Comparison of ENCODE assay signal across 19 mouse cellular contexts in genomic region chr2:172663681-172664080, GRCm38 (mm10).
A peak's percentile ranks its signal among the peaks of the same experiment; 100 is the strongest.
DNase-seq lines count a peak whose midpoint lies in the region; ATAC-seq and TF ChIP-seq lines count a peak whose summit lies in the region.
"Had no signal": no experiment of that assay in that cellular context is flagged by ENCODE, and none has a peak within 500 bp of the region (broad histone marks: within the 10 kb centered on the region; RNA-seq: fewer than 3 reads in every experiment).

No protein-coding gene starts in this region.

- H3K9me3 ChIP-seq in forebrain, embryonic 10.5 days: peaks cover 6% of the 10 kb centered on the region; the same call in 1 of the 2 replicates
- no peaks in the 10 kb centered on the region for H3K9me3 ChIP-seq in forebrain, postnatal 0 days (ENCODE audit: low read length)
- H3K9me3 ChIP-seq in neural tube, embryonic 11.5 days (ENCODE audit: control insufficient read depth, low read length): no peaks in the 10 kb centered on the region; the same call in 1 of the 2 replicates
- no peaks in the 10 kb centered on the region for H3K9me3 ChIP-seq in limb, embryonic 11.5 days (ENCODE audit: control insufficient read depth, low read length)
- H3K9me3 ChIP-seq: embryonic facial prominence, embryonic 12.5 days; limb, embryonic 15.5 days had no signal

- TF ChIP-seq CTCF in forebrain, postnatal 0 days (IDR thresholded peaks at IDR 0.05; ENCODE audit: low read depth): no peak

- no peak overlapping the region for H3K4me2 ChIP-seq in forebrain, postnatal 0 days (ENCODE audit: low read depth)
- 0 out of 2 replicates have a peak overlapping the region, but pooled peaks have one; percentile 17 for H3K4me2 ChIP-seq in neural tube, embryonic 11.5 days (ENCODE audit: low read depth)
- peak overlapping the region; percentile 28 for H3K4me2 ChIP-seq in limb, embryonic 11.5 days (ENCODE audit: low read depth, severe bottlenecking)
- H3K4me2 ChIP-seq: embryonic facial prominence, embryonic 12.5 days; limb, embryonic 15.5 days had no signal

- WGBS in forebrain, embryonic 10.5 days: 6% methylated on average over 6 of the region's 6 CpGs
- 9% methylated on average over 6 of the region's 6 CpGs for WGBS in forebrain, postnatal 0 days
- 2% methylated on average over 6 of the region's 6 CpGs for WGBS in neural tube, embryonic 11.5 days
- 1% methylated on average over 6 of the region's 6 CpGs for WGBS in limb, embryonic 11.5 days

- H3K9ac ChIP-seq in forebrain, postnatal 0 days: no peak overlapping the region
- H3K9ac ChIP-seq in neural tube, embryonic 11.5 days (ENCODE audit: low read length): no peak overlapping the region
- H3K9ac ChIP-seq in limb, embryonic 11.5 days (ENCODE audit: low read length): no peak overlapping the region
- H3K9ac ChIP-seq: embryonic facial prominence, embryonic 12.5 days; limb, embryonic 15.5 days had no signal

- ATAC-seq in forebrain, postnatal 0 days: no peak
- ATAC-seq in neural tube, embryonic 11.5 days (ENCODE audit: insufficient read depth, low FRiP score, low TSS enrichment): peak; percentile 48; the same call in 1 of the 2 replicates
- ATAC-seq in limb, embryonic 11.5 days (ENCODE audit: insufficient number of reproducible peaks, low FRiP score, low TSS enrichment, low read depth): no peak
- ATAC-seq in granulocyte monocyte progenitor cell, adult 5-6 weeks (replicated peaks; ENCODE audit: poor library complexity, severe bottlenecking): no peak
- ATAC-seq: Patski had no signal

- peaks cover 51% of the 10 kb centered on the region for H3K27me3 ChIP-seq in forebrain, embryonic 10.5 days (ENCODE audit: poor library complexity, severe bottlenecking)
- no peaks in the 10 kb centered on the region for H3K27me3 ChIP-seq in forebrain, postnatal 0 days (ENCODE audit: insufficient read depth, low read length)
- H3K27me3 ChIP-seq in neural tube, embryonic 11.5 days (ENCODE audit: control insufficient read depth, insufficient read depth, low read length): peaks cover 22% of the 10 kb centered on the region
- H3K27me3 ChIP-seq in limb, embryonic 11.5 days (ENCODE audit: control insufficient read depth, insufficient read depth, low read length): no peaks in the 10 kb centered on the region
- H3K27me3 ChIP-seq: Patski had no signal

- H3K36me3 ChIP-seq in forebrain, embryonic 10.5 days (replicated peaks): no peaks in the 10 kb centered on the region
- H3K36me3 ChIP-seq in forebrain, postnatal 0 days (ENCODE audit: insufficient read depth): no peaks in the 10 kb centered on the region
- H3K36me3 ChIP-seq in neural tube, embryonic 11.5 days (ENCODE audit: control insufficient read depth, insufficient read depth, low read length): no peaks in the 10 kb centered on the region
- H3K36me3 ChIP-seq in limb, embryonic 11.5 days (ENCODE audit: control insufficient read depth, insufficient read depth, low read length): no peaks in the 10 kb centered on the region
- H3K36me3 ChIP-seq: embryonic facial prominence, embryonic 12.5 days; limb, embryonic 15.5 days had no signal

- peak overlapping the region; percentile 80 for H3K27ac ChIP-seq in forebrain, embryonic 10.5 days
- no peak overlapping the region for H3K27ac ChIP-seq in forebrain, postnatal 0 days (ENCODE audit: low read depth, low read length)
- no peak overlapping the region for H3K27ac ChIP-seq in neural tube, embryonic 11.5 days (ENCODE audit: low read depth, low read length)
- no peak overlapping the region for H3K27ac ChIP-seq in limb, embryonic 11.5 days (replicated peaks; ENCODE audit: low read depth, low read length)
- H3K27ac ChIP-seq: embryonic facial prominence, embryonic 12.5 days; heart, adult 2 months; limb, embryonic 15.5 days had no signal

- peak overlapping the region; percentile 30 for H3K4me3 ChIP-seq in forebrain, embryonic 10.5 days
- H3K4me3 ChIP-seq in forebrain, postnatal 0 days (ENCODE audit: low read depth, low read length): no peak overlapping the region
- H3K4me3 ChIP-seq in neural tube, embryonic 11.5 days (ENCODE audit: low read depth, low read length): no peak overlapping the region
- H3K4me3 ChIP-seq in limb, embryonic 11.5 days (ENCODE audit: low read depth, low read length): no peak overlapping the region
- H3K4me3 ChIP-seq: embryonic facial prominence, embryonic 12.5 days; heart, adult 2 months; limb, embryonic 15.5 days had no signal

- no peak for DNase-seq in forebrain, embryonic 10.5 days (ENCODE audit: extremely low spot score, low spot score)
- no peak for DNase-seq in forebrain, postnatal 0 days
- no peak for DNase-seq in neural tube, embryonic 11.5 days (ENCODE audit: low spot score)
- no peak for DNase-seq in neural tube, embryonic 10.5 days (ENCODE audit: extremely low spot score, low spot score)
- DNase-seq in limb, embryonic 11.5 days (ENCODE audit: low spot score): no peak
- no peak for DNase-seq in ovary, postnatal 10 days (ENCODE audit: low spot score)
- DNase-seq in frontal cortex, postnatal 25 days (ENCODE audit: low spot score in 2 of 2): no peak
- DNase-seq: cerebellum, adult 2 months; heart, adult 2 months; heart, postnatal 4 days; kidney, adult 2 months; kidney, postnatal 4 days; lung, adult 18-20 months; right cerebral cortex, adult 18-20 months; thymus, postnatal 4 days had no signal

- H3K4me1 ChIP-seq in forebrain, embryonic 10.5 days: peaks cover 54% of the 10 kb centered on the region
- no peaks in the 10 kb centered on the region for H3K4me1 ChIP-seq in forebrain, postnatal 0 days (ENCODE audit: insufficient read depth)
- H3K4me1 ChIP-seq in neural tube, embryonic 11.5 days (ENCODE audit: control insufficient read depth, insufficient read depth, low read length): peaks cover 3% of the 10 kb centered on the region; the same call in 1 of the 2 replicates
- peaks cover 32% of the 10 kb centered on the region for H3K4me1 ChIP-seq in limb, embryonic 11.5 days (ENCODE audit: control insufficient read depth, insufficient read depth, low read length)
